In the genomic region with DNA sequence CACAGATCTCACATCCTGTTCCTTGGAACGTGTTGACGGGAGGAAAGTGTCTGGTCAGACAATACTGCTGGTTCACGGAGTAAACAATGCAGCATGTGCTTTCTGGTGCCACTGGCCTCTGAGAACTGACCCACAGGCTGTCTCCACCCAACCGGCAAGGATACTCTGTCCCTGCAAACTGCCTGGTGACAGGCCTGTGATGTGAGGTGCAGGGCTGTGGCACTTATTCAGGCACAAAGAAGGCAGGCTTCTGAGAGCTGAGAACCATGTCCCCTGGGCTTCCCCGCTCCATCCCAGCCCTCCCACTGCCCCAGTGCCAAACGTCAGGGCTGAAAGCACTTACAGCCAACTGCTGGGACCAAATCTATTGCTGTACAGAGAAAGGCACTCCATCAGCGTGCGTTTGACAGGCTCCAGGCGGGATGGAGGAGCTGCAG, we compare ENCODE assay signal across 10 mouse cellular contexts.
DNase-seq lines count a peak whose midpoint lies in the region; ATAC-seq lines count a peak whose summit lies in the region.
"Had no signal": no experiment of that assay in that cellular context is flagged by ENCODE, and none has a peak within 500 bp of the region (broad histone marks: within the 10 kb centered on the region; RNA-seq: fewer than 3 reads in every experiment).

No protein-coding gene starts in this region.

- H3K4me3 ChIP-seq in midbrain, embryonic 10.5 days = no peak overlapping the region
- no peak overlapping the region for H3K4me3 ChIP-seq in midbrain, embryonic 15.5 days
- no peak overlapping the region for H3K4me3 ChIP-seq in kidney, embryonic 16.5 days (ENCODE audit: low read length)
- no peak overlapping the region for H3K4me3 ChIP-seq in neural tube, embryonic 13.5 days

- 45% methylated on average over 9 of the region's 9 CpGs for WGBS in midbrain, embryonic 10.5 days
- 29% methylated on average over 9 of the region's 9 CpGs for WGBS in midbrain, embryonic 15.5 days
- 26% methylated on average over 9 of the region's 9 CpGs for WGBS in kidney, embryonic 16.5 days
- 8% methylated on average over 9 of the region's 9 CpGs for WGBS in neural tube, embryonic 13.5 days

- peaks cover 15% of the 10 kb centered on the region for H3K4me1 ChIP-seq in midbrain, embryonic 10.5 days
- H3K4me1 ChIP-seq in midbrain, embryonic 15.5 days = peaks cover 7% of the 10 kb centered on the region; the same call in 1 of the 2 replicates
- H3K4me1 ChIP-seq in kidney, embryonic 16.5 days (ENCODE audit: insufficient read depth, low read length) = no peaks in the 10 kb centered on the region
- peaks cover 15% of the 10 kb centered on the region for H3K4me1 ChIP-seq in neural tube, embryonic 13.5 days (replicated peaks)

- H3K9ac ChIP-seq in midbrain, embryonic 15.5 days = no peak overlapping the region
- H3K9ac ChIP-seq in kidney, embryonic 16.5 days (replicated peaks; ENCODE audit: low read length) = no peak overlapping the region
- peak overlapping the region; percentile 23; the same call in 1 of the 2 replicates for H3K9ac ChIP-seq in neural tube, embryonic 13.5 days

- H3K27me3 ChIP-seq in midbrain, embryonic 10.5 days (ENCODE audit: low read depth, poor library complexity, severe bottlenecking) = no peaks in the 10 kb centered on the region
- 0 out of 2 replicates have a peak, but pooled peaks cover 3% of the 10 kb centered on the region for H3K27me3 ChIP-seq in midbrain, embryonic 15.5 days (replicated peaks)
- no peaks in the 10 kb centered on the region for H3K27me3 ChIP-seq in kidney, embryonic 16.5 days (ENCODE audit: insufficient read depth, low read length)
- H3K27me3 ChIP-seq in neural tube, embryonic 13.5 days = peaks cover 48% of the 10 kb centered on the region

- H3K9me3 ChIP-seq in midbrain, embryonic 10.5 days (replicated peaks) = no peaks in the 10 kb centered on the region
- no peaks in the 10 kb centered on the region for H3K9me3 ChIP-seq in midbrain, embryonic 15.5 days
- H3K9me3 ChIP-seq in kidney, embryonic 16.5 days (ENCODE audit: low read length) = no peaks in the 10 kb centered on the region
- H3K9me3 ChIP-seq in neural tube, embryonic 13.5 days = no peaks in the 10 kb centered on the region

- intact Hi-C loops in gastrocnemius, postnatal 36 days (cut with DNase I) = no loop called here

- no peak for ATAC-seq in midbrain, embryonic 15.5 days (replicated peaks)
- ATAC-seq in kidney, embryonic 16.5 days (ENCODE audit: low FRiP score, low TSS enrichment) = peak; percentile 61; the same call in 1 of the 2 replicates
- ATAC-seq in neural tube, embryonic 13.5 days (ENCODE audit: low read depth) = peak; percentile 37

- DNase-seq in midbrain, embryonic 10.5 days (ENCODE audit: low spot score) = no peak
- DNase-seq in heart, adult 9 months (ENCODE audit: low spot score in 2 of 2) = peak; percentile 21 to 53
- DNase-seq in cerebellum, postnatal 10 days = no peak
- DNase-seq in left cerebral cortex, adult 8-10 months (ENCODE audit: low spot score in 2 of 2) = no peak
- DNase-seq in gastrocnemius, postnatal 36 days = no peak
- DNase-seq: cerebellum, adult 11-12 months; thymus, adult 2 months had no signal

- no peak overlapping the region for H3K4me2 ChIP-seq in midbrain, embryonic 15.5 days
- H3K4me2 ChIP-seq in kidney, embryonic 16.5 days (replicated peaks; ENCODE audit: low read depth, low read length) = no peak overlapping the region
- no peak overlapping the region for H3K4me2 ChIP-seq in neural tube, embryonic 13.5 days

- no peaks in the 10 kb centered on the region for H3K36me3 ChIP-seq in midbrain, embryonic 10.5 days
- no peaks in the 10 kb centered on the region for H3K36me3 ChIP-seq in midbrain, embryonic 15.5 days (replicated peaks)
- H3K36me3 ChIP-seq in kidney, embryonic 16.5 days (ENCODE audit: insufficient read depth, low read length) = no peaks in the 10 kb centered on the region
- H3K36me3 ChIP-seq in neural tube, embryonic 13.5 days = no peaks in the 10 kb centered on the region

- H3K27ac ChIP-seq in midbrain, embryonic 10.5 days (replicated peaks) = 0 out of 2 replicates have a peak overlapping the region, but pooled peaks have one; percentile 46
- no peak overlapping the region for H3K27ac ChIP-seq in midbrain, embryonic 15.5 days
- H3K27ac ChIP-seq in kidney, embryonic 16.5 days (ENCODE audit: low read length) = no peak overlapping the region
- H3K27ac ChIP-seq in neural tube, embryonic 13.5 days (replicated peaks) = 0 out of 2 replicates have a peak overlapping the region, but pooled peaks have one; percentile 13

Comparison
In these comparisons a context has a peak if more than half of its experiments do, and no peak if none do; other contexts are left out.
1. H3K27ac ChIP-seq: peak in midbrain, embryonic 10.5 days (single experiment) and neural tube, embryonic 13.5 days (single experiment); none in midbrain, embryonic 15.5 days (single experiment) and kidney, embryonic 16.5 days (single experiment).
2. DNase-seq: peak in heart, adult 9 months (2 of 2); none in midbrain, embryonic 10.5 days (single experiment), cerebellum, postnatal 10 days (0 of 2), left cerebral cortex, adult 8-10 months (0 of 2) and gastrocnemius, postnatal 36 days (0 of 2).